Mouse (Mus musculus) C2C12 (cell line): ENCODE results near the gene Ern1.

ENCODE experiments used
- CEBPB ChIP-seq: IDR thresholded peaks from one replicate; pipeline ENCODE4 v1.6.1; 2011; ENCODE audit warnings: low read depth, mild to moderate bottlenecking, control low read depth, moderate library complexity
- CTCF ChIP-seq: IDR thresholded peaks from one replicate; pipeline ENCODE4 v1.5.1; 2011; ENCODE audit not compliant: control insufficient read depth, insufficient read depth, insufficient read length
- MAX ChIP-seq: IDR thresholded peaks from one replicate; pipeline ENCODE4 v1.6.1; 2011; ENCODE audit warnings: mild to moderate bottlenecking, control low read depth
- MYOD1 ChIP-seq: IDR thresholded peaks from one replicate; pipeline ENCODE4 v1.6.1; 2011; ENCODE audit warnings: low read depth; ENCODE audit not compliant: control insufficient read depth, insufficient read length
- MYOG ChIP-seq: IDR thresholded peaks from one replicate; pipeline ENCODE4 v1.6.1; 2011; ENCODE audit not compliant: control insufficient read depth, insufficient read length; ENCODE audit errors: extremely low read depth
- USF1 ChIP-seq: IDR thresholded peaks from one replicate; pipeline ENCODE4 v1.6.1; 2011; ENCODE audit warnings: low read depth, mild to moderate bottlenecking, control low read depth, moderate library complexity

- TF ChIP-seq CTCF = no peak
- no peak for TF ChIP-seq USF1
- TF ChIP-seq MYOG = no peak
- TF ChIP-seq MYOD1 = no peak
- no peak for TF ChIP-seq CEBPB
- no peak for TF ChIP-seq MAX
These were observed 62.5 kb downstream of the Ern1 start for GRCm38 (mm10) chr11:106425201-106425600.
